ENCODE assay signal across 30 mouse cellular contexts in the genomic region with DNA sequence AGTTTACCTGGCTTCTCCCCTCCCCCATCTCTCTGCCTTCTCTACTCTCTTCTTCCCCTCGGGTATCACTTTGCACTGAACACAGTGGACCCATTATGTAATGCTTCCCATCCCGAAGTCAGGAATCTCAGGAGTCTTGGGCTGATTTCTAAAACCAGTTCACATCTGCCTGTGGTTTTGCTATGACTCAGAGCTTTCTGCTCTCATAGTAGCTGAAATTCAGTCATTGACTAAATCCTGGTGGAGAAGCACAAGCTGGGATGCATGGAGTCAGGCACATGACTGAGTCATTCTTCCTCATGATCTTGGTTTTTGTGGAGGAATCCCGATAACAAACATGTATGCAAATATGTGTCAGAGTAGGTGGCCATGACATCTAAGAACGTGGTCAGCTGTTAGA. TPM values are rescaled to one million over a fixed set of nuclear protein-coding genes. Genes with fewer than 3 reads are reported as not detected.
DNase-seq lines count a peak whose midpoint lies in the region; ATAC-seq lines count a peak whose summit lies in the region.
"Had no signal": no experiment of that assay in that cellular context is flagged by ENCODE, and none has a peak within 500 bp of the region (broad histone marks: within the 10 kb centered on the region; RNA-seq: fewer than 3 reads in every experiment).

No protein-coding gene starts in this region.

- H3K27me3 ChIP-seq in hindbrain, embryonic 11.5 days (ENCODE audit: control insufficient read depth, insufficient read depth, low read length) = no peaks in the 10 kb centered on the region
- H3K27me3 ChIP-seq: midbrain, embryonic 13.5 days; neural tube, embryonic 13.5 days; Patski had no signal

- H3K4me1 ChIP-seq in hindbrain, embryonic 11.5 days (replicated peaks; ENCODE audit: control insufficient read depth, insufficient read depth, low read length) = no peaks in the 10 kb centered on the region
- H3K4me1 ChIP-seq: midbrain, embryonic 13.5 days; neural tube, embryonic 13.5 days had no signal

- peak; percentile 11 to 60 for DNase-seq in frontal cortex, adult 2 months (ENCODE audit: extremely low spot score in 1 of 2, low spot score in 1 of 2)
- DNase-seq in frontal cortex, postnatal 25 days (ENCODE audit: low spot score in 2 of 2) = no peak
- peak; percentile 22 to 41 for DNase-seq in heart, adult 9 months (ENCODE audit: low spot score in 2 of 2)
- no peak for DNase-seq in heart, postnatal 14 days
- DNase-seq in 3134 (ENCODE audit: extremely low read depth, insufficient read length, low spot score) = peak; percentile 45
- peak; percentile 86 for DNase-seq in fibroblast of lung, adult 2 months (ENCODE audit: low read depth)
- DNase-seq in hindbrain, embryonic 11.5 days (ENCODE audit: low spot score) = no peak
- no peak for DNase-seq in kidney, postnatal 4 days
- DNase-seq: adrenal gland, postnatal 14 days; cerebellum, adult 11-12 months; cerebellum, postnatal 14 days; embryo, embryonic 11 days; forebrain, postnatal 0 days; kidney, adult 8-10 months; kidney, postnatal 14 days; liver; lung, postnatal 10 days; thymus, postnatal 14 days had no signal

- H3K4me3 ChIP-seq in hindbrain, embryonic 11.5 days (ENCODE audit: low read depth, low read length) = no peak overlapping the region
- H3K4me3 ChIP-seq: heart, adult 2 months; midbrain, embryonic 13.5 days; neural tube, embryonic 13.5 days had no signal

- no peaks in the 10 kb centered on the region for H3K36me3 ChIP-seq in hindbrain, embryonic 11.5 days (ENCODE audit: control insufficient read depth, insufficient read depth, low read length)
- H3K36me3 ChIP-seq: midbrain, embryonic 13.5 days; neural tube, embryonic 13.5 days had no signal

- no peaks in the 10 kb centered on the region for H3K9me3 ChIP-seq in hindbrain, embryonic 11.5 days (ENCODE audit: control insufficient read depth, low read length)
- H3K9me3 ChIP-seq: midbrain, embryonic 13.5 days; neural tube, embryonic 13.5 days had no signal

- 81% methylated on average over 4 of the region's 4 CpGs for WGBS in hindbrain, embryonic 11.5 days

- H3K4me2 ChIP-seq in hindbrain, embryonic 11.5 days (replicated peaks; ENCODE audit: low read depth, low read length) = no peak overlapping the region
- H3K4me2 ChIP-seq: hindbrain, embryonic 14.5 days; midbrain, embryonic 13.5 days; neural tube, embryonic 13.5 days had no signal

- no peak overlapping the region for H3K27ac ChIP-seq in hindbrain, embryonic 11.5 days (ENCODE audit: low read depth, low read length)
- H3K27ac ChIP-seq: heart, adult 2 months; hindbrain, embryonic 14.5 days; midbrain, embryonic 13.5 days; neural tube, embryonic 13.5 days had no signal

- no peak overlapping the region for H3K9ac ChIP-seq in hindbrain, embryonic 11.5 days (ENCODE audit: low read depth, low read length)
- H3K9ac ChIP-seq: forebrain, postnatal 0 days; hindbrain, embryonic 14.5 days; midbrain, embryonic 13.5 days; neural tube, embryonic 13.5 days had no signal

- intact Hi-C loops in heart, postnatal 14 days (cut with DNase I) = no loop called here

- no peak for ATAC-seq in hindbrain, embryonic 11.5 days (ENCODE audit: low FRiP score)
- ATAC-seq: forebrain, postnatal 0 days; midbrain, embryonic 13.5 days; Patski had no signal

RNA-seq across cellular contexts. Expression of gene Ifng, which starts 38.4 kb away (rescaled TPM):
- polyA plus RNA-seq in frontal cortex, adult 2 months (2012; rRNA removed) = 0.10 TPM in 1 of 2 replicates, not detected in the other
- not detected for total RNA-seq in heart, postnatal 14 days (2021)
- polyA plus RNA-seq in hindbrain, embryonic 11.5 days (2014; fragmentation: Nextera tagmentation; extraction: Ambion mirVana) = not detected in 2 replicates
- total RNA-seq: adrenal gland, postnatal 14 days; forebrain, postnatal 0 days; heart, adult 2 months; layer of hippocampus, adult 8-10 months; left cerebral cortex, adult 8-10 months had no signal
- polyA plus RNA-seq: embryonic facial prominence, embryonic 14.5 days; forebrain, postnatal 0 days; heart, adult 2 months; heart, postnatal 0 days; hindbrain, embryonic 14.5 days; intestine, embryonic 14.5 days; liver, embryonic 16.5 days; midbrain, embryonic 13.5 days; neural tube, embryonic 13.5 days; Patski; testis, adult 2 months had no signal

Comparison
In these comparisons a context has a peak if more than half of its experiments do, and no peak if none do; other contexts are left out.
1. DNase-seq: peak in frontal cortex, adult 2 months (2 of 2), heart, adult 9 months (2 of 2), 3134 (single experiment) and fibroblast of lung, adult 2 months (single experiment); none in frontal cortex, postnatal 25 days (0 of 2), heart, postnatal 14 days (0 of 2), hindbrain, embryonic 11.5 days (single experiment) and kidney, postnatal 4 days (0 of 2).